Mouse (Mus musculus) limb, embryonic 10.5 days (tissue): ENCODE results near the gene B230118H07Rik. TPM values are rescaled to one million over a fixed set of nuclear protein-coding genes. Genes with fewer than 3 reads are reported as not detected.

ENCODE experiments used
- DNase-seq: peaks from one replicate; pipeline ENCODE4 v3.0.0-alpha.2; 2017; ENCODE audit warnings: low spot score
- H3K27ac ChIP-seq: fragments of 300-500 bp; sonication (generic); 2 replicates; pipeline ENCODE4 v1.5.1; 2016; ENCODE audit warnings: mild to moderate bottlenecking
- H3K27me3 ChIP-seq: fragments of 300-500 bp; sonication (generic); 2 replicates; pipeline ENCODE4 v1.6.1; 2016; ENCODE audit warnings: low read depth, mild to moderate bottlenecking; ENCODE audit not compliant: poor library complexity, severe bottlenecking
- H3K36me3 ChIP-seq: fragments of 300-500 bp; sonication (generic); 2 replicates; pipeline ENCODE4 v1.6.1; 2016; ENCODE audit warnings: mild to moderate bottlenecking, moderate library complexity
- H3K4me1 ChIP-seq: fragments of 300-500 bp; sonication (generic); 2 replicates; pipeline ENCODE4 v1.6.1; 2016
- H3K4me3 ChIP-seq: fragments of 300-500 bp; sonication (generic); 2 replicates; pipeline ENCODE4 v1.5.1; 2016; ENCODE audit warnings: mild to moderate bottlenecking, moderate library complexity
- H3K9me3 ChIP-seq: fragments of 300-500 bp; sonication (generic); replicated peaks from 2 replicates; pipeline ENCODE4 v1.6.1; 2016; ENCODE audit warnings: mild to moderate bottlenecking
- WGBS: fragments of 180-500 bp; shearing (Covaris S2); methylation state at CpG from one replicate; pipeline ENCODE4 v1.1.7; 2016; 5-methylcytosine and 5-hydroxymethylcytosine counted together
- polyA plus RNA-seq: library from polyadenylated mRNA; unstranded; fragments of >200 nt; fragmentation: Nextera tagmentation; extraction: Ambion mirVana; gene quantifications from 2 replicates; pipeline ENCODE4 v1.2.1, GENCODE M21; 2016

B230118H07Rik gene
- polyA plus RNA-seq, 1 experiment from 2014 or later: 54.4 TPM

- DNase-seq: no peak
- H3K9me3 ChIP-seq: no peaks in the 10 kb centered on the region
- peaks cover 25% of the 10 kb centered on the region for H3K4me1 ChIP-seq
These were observed 52.1 kb downstream of the B230118H07Rik start for GRCm38 (mm10) chr2:101597186-101597585.

DNA sequence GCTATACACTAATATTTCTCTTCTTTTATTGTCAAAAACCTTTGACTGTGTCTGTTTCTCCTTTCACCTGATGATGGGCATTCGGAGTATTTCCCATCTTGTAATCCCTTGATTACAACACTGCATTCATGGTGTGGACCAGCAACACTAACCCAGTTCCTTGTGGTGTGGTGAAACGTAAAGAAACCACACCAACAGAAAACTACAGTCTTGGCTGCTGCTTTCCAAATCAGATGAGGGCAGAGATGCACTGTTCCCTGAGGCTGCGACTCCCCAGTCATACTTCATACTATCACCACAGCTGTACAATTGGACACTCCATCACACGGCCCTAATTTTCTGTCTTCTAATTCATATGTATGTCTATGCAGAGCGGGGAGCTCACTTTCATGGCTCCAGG, 54.7 kb downstream of the B230118H07Rik start:
- no peaks in the 10 kb centered on the region for H3K9me3 ChIP-seq
- no peak overlapping the region for H3K27ac ChIP-seq
- H3K4me1 ChIP-seq: peaks cover 32% of the 10 kb centered on the region
- WGBS: 92% methylated on average over 5 of the region's 5 CpGs
- no peak overlapping the region for H3K4me3 ChIP-seq
- no peaks in the 10 kb centered on the region for H3K27me3 ChIP-seq
- H3K36me3 ChIP-seq: no peaks in the 10 kb centered on the region
- DNase-seq: no peak

More at GRCm38 (mm10) chr2:101597186-101597585, 52.1 kb downstream of the B230118H07Rik start:
- H3K27ac ChIP-seq: no peak overlapping the region
- no peak overlapping the region for H3K4me3 ChIP-seq
- H3K27me3 ChIP-seq: no peaks in the 10 kb centered on the region
- H3K36me3 ChIP-seq: no peaks in the 10 kb centered on the region

- 53% methylated on average over 8 of the region's 8 CpGs for WGBS
- no peaks in the 10 kb centered on the region for H3K9me3 ChIP-seq
- peaks cover 32% of the 10 kb centered on the region for H3K4me1 ChIP-seq
- no peak overlapping the region for H3K4me3 ChIP-seq
- H3K27me3 ChIP-seq: no peaks in the 10 kb centered on the region
- H3K27ac ChIP-seq: peak overlapping the region; percentile 43
- no peak for DNase-seq
- no peaks in the 10 kb centered on the region for H3K36me3 ChIP-seq
These were observed 56.4 kb downstream of the B230118H07Rik start for GRCm38 (mm10) chr2:101592886-101593285.

GRCm38 (mm10) chr2:101592023-101592841, 57.1 kb downstream of the B230118H07Rik start:
- DNase-seq: peak; percentile 44
- Histone ChIP-seq H3K36me3 (no peaks in the 10 kb centered on the region), H3K4me1 (peaks cover 32% of the 10 kb centered on the region), H3K4me3 (no peak overlapping the region), H3K27ac (peak overlapping the region; percentile 59; the same call in 1 of the 2 replicates), H3K9me3 (no peaks in the 10 kb centered on the region), H3K27me3 (no peaks in the 10 kb centered on the region)
- 25% methylated on average over 10 of the region's 10 CpGs for WGBS

- DNase-seq: no peak
- Histone ChIP-seq H3K4me1 (peaks cover 32% of the 10 kb centered on the region), H3K4me3 (no peak overlapping the region), H3K27me3 (no peaks in the 10 kb centered on the region), H3K36me3 (no peaks in the 10 kb centered on the region), H3K27ac (0 out of 2 replicates have a peak overlapping the region, but pooled peaks have one; percentile 59), H3K9me3 (no peaks in the 10 kb centered on the region)
- 43% methylated on average over 8 of the region's 8 CpGs for WGBS
These were observed 58.0 kb downstream of the B230118H07Rik start for GRCm38 (mm10) chr2:101591356-101591755.

DNA sequence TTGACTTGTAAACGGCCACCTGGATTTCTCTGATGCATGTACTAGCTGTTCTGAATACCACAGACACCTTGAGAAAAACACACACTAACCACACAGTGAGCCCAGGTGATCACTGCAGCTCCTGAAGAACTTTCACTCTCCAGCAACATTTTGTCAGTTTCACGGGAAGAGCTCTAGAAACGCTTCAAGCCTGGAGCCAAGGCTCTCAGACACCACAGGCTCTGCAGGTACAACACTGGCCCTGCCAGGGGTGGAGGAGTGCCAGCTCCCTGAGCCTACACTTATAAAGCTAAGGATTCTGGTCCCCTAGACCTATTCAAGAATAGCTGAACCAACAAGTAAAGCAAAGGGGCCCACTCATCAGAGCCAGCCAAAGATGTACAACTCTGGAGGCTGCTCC, 67.9 kb downstream of the B230118H07Rik start:
- H3K27ac ChIP-seq: peak overlapping the region; percentile 50; the same call in 1 of the 2 replicates
- H3K9me3 ChIP-seq: no peaks in the 10 kb centered on the region
- no peaks in the 10 kb centered on the region for H3K36me3 ChIP-seq
- no peak overlapping the region for H3K4me3 ChIP-seq
- no peak for DNase-seq
- H3K27me3 ChIP-seq: no peaks in the 10 kb centered on the region
- 82% methylated on average over 3 of the region's 3 CpGs for WGBS
- H3K4me1 ChIP-seq: peaks cover 32% of the 10 kb centered on the region

DNA sequence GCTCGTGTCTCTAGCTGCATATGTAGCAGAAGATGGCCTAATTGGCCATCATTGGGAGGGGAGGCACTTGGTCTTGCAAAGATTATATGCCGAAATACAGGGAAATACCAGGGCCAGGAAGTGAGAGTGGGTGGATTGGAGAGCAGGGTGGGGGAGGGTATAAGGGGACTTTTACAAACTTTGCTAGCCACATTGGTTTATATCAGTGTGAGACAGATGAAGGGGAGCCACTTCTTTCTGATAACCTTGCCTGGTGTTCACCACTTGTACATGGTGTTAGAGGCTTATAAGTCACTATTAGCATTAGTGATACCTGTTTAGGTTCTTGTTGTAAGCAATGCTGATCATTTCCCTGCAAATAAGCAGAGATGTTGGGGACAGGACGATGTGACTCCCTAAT, 68.4 kb downstream of the B230118H07Rik start:
- WGBS: 76% methylated on average over 3 of the region's 3 CpGs
- Histone ChIP-seq H3K27ac (0 out of 2 replicates have a peak overlapping the region, but pooled peaks have one; percentile 50), H3K9me3 (no peaks in the 10 kb centered on the region), H3K36me3 (no peaks in the 10 kb centered on the region), H3K27me3 (no peaks in the 10 kb centered on the region), H3K4me3 (no peak overlapping the region), H3K4me1 (peaks cover 37% of the 10 kb centered on the region)
- no peak for DNase-seq

DNA sequence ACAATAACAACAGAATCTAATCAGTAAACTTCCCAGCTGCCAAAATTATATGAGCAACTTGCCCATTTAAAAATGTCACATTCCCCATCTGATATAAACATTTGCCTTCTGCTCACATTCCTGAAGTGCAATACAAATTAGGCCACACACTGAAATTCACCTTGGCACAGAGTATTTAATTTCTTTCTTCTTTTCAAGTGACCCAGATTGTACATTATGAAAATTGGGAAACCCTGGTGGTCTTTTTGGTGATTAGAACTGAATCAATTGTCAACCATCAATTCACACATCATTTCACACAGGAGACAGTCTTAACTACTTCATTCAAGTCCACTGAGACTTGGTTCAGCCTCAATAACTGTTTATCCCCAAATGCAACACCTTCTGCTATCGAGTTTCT, 68.9 kb downstream of the B230118H07Rik start:
- no peak for DNase-seq
- no peaks in the 10 kb centered on the region for H3K36me3 ChIP-seq
- H3K4me1 ChIP-seq: peaks cover 42% of the 10 kb centered on the region
- H3K4me3 ChIP-seq: no peak overlapping the region
- WGBS: 75% methylated on average over 1 of the region's 1 CpGs
- no peaks in the 10 kb centered on the region for H3K9me3 ChIP-seq
- H3K27ac ChIP-seq: no peak overlapping the region
- H3K27me3 ChIP-seq: no peaks in the 10 kb centered on the region

GRCm38 (mm10) chr2:101580027-101580426, 69.3 kb downstream of the B230118H07Rik start:
- Histone ChIP-seq H3K4me3 (no peak overlapping the region), H3K36me3 (no peaks in the 10 kb centered on the region), H3K27ac (no peak overlapping the region), H3K27me3 (no peaks in the 10 kb centered on the region), H3K9me3 (no peaks in the 10 kb centered on the region), H3K4me1 (peaks cover 46% of the 10 kb centered on the region)
- peak; percentile 16 for DNase-seq
- 71% methylated on average over 2 of the region's 2 CpGs for WGBS

DNA sequence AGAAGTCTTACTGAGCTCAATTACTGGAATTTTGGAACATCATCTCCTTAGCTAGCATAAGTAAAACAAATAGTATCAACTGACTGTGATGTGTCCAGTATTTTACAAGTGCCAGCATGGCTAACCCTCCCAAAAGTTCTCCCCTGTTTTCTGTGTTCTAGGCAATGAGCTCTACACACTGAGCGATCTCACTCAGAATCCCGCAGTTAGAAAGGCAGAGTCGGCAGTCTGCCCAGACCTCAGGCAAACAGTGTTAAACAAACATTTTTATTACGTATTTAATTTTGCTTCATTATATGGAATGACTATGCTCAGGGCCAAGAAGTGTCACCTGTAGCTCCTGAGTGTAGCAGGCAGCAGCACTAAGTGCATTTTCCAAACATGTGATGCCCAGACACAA, 72.1 kb downstream of the B230118H07Rik start:
- 93% methylated on average over 4 of the region's 4 CpGs for WGBS

GRCm38 (mm10) chr2:101569230-101569629, 80.1 kb downstream of the B230118H07Rik start:
- Histone ChIP-seq H3K4me1 (peaks cover 3% of the 10 kb centered on the region; the same call in 1 of the 2 replicates), H3K36me3 (no peaks in the 10 kb centered on the region), H3K27ac (no peak overlapping the region), H3K27me3 (no peaks in the 10 kb centered on the region), H3K9me3 (no peaks in the 10 kb centered on the region), H3K4me3 (no peak overlapping the region)
- WGBS: 91% methylated on average over 4 of the region's 5 CpGs
- no peak for DNase-seq

More for the DNA sequence above, 72.1 kb downstream of the B230118H07Rik start:
- Histone ChIP-seq H3K4me1 (peaks cover 53% of the 10 kb centered on the region), H3K27ac (0 out of 2 replicates have a peak overlapping the region, but pooled peaks have one; percentile 12), H3K36me3 (no peaks in the 10 kb centered on the region), H3K4me3 (no peak overlapping the region), H3K27me3 (no peaks in the 10 kb centered on the region), H3K9me3 (no peaks in the 10 kb centered on the region)
- DNase-seq: no peak

GRCm38 (mm10) chr2:101567490-101567889, 81.8 kb downstream of the B230118H07Rik start:
- Histone ChIP-seq H3K27ac (no peak overlapping the region), H3K4me3 (no peak overlapping the region), H3K27me3 (no peaks in the 10 kb centered on the region), H3K36me3 (no peaks in the 10 kb centered on the region), H3K9me3 (no peaks in the 10 kb centered on the region), H3K4me1 (no peaks in the 10 kb centered on the region)
- WGBS: 80% methylated on average over 2 of the region's 2 CpGs
- no peak for DNase-seq

DNA sequence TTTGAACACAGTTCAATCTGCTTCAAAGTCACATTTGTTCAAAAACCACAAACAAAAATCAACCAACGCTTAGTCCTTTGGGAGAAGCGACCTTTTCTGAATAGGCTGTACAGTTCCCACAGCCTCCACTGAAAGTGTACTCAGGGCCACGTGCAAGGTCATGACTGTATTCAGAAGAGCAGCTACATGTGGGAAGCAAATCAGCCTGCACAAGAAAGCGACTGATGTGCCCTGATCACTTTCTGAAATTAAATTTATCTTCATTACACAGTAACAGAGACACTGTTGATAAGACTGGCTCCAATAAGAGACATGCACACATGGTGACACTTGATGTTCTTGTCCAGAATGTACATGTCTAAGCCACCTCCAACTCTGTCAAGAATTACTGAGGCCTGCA, 85.6 kb downstream of the B230118H07Rik start:
- no peak overlapping the region for H3K4me3 ChIP-seq
- H3K36me3 ChIP-seq: no peaks in the 10 kb centered on the region
- no peaks in the 10 kb centered on the region for H3K4me1 ChIP-seq
- 93% methylated on average over 4 of the region's 4 CpGs for WGBS
- H3K27ac ChIP-seq: no peak overlapping the region
- no peaks in the 10 kb centered on the region for H3K27me3 ChIP-seq
- no peaks in the 10 kb centered on the region for H3K9me3 ChIP-seq
- peak; percentile 10 for DNase-seq
